Mouse (Mus musculus) kidney, embryonic 16.5 days (tissue): ENCODE measurements around the gene Ms4a18. TPM values are rescaled to one million over a fixed set of nuclear protein-coding genes. Genes with fewer than 3 reads are reported as not detected.

Source experiments
- ATAC-seq: fragments of 200-750 bp; cut with Nextera tagmentation; 2 replicates; pipeline ENCODE4 v1.8.0; 2017; ENCODE audit warnings: moderate TSS enrichment; ENCODE audit not compliant: low FRiP score, low TSS enrichment
- H3K27ac ChIP-seq: fragments of 300-500 bp; sonication (generic); 2 replicates; pipeline ENCODE4 v1.5.1; 2014; ENCODE audit warnings: low read length
- H3K27me3 ChIP-seq: fragments of 300-500 bp; sonication (generic); 2 replicates; pipeline ENCODE4 v1.6.1; 2014; ENCODE audit warnings: low read length, control low read depth, mixed read lengths; ENCODE audit not compliant: insufficient read depth
- H3K36me3 ChIP-seq: fragments of 300-500 bp; sonication (generic); 2 replicates; pipeline ENCODE4 v1.6.1; 2014; ENCODE audit warnings: low read length, control low read depth, mixed read lengths; ENCODE audit not compliant: insufficient read depth
- H3K4me1 ChIP-seq: fragments of 300-500 bp; sonication (generic); 2 replicates; pipeline ENCODE4 v1.6.1; 2014; ENCODE audit warnings: low read length, control low read depth, mixed read lengths; ENCODE audit not compliant: insufficient read depth
- H3K4me2 ChIP-seq: fragments of 300-500 bp; sonication (generic); replicated peaks from 2 replicates; pipeline ENCODE4 v1.6.1; 2014; ENCODE audit warnings: low read depth, low read length
- H3K4me3 ChIP-seq: fragments of 300-500 bp; sonication (generic); 2 replicates; pipeline ENCODE4 v1.5.1; 2014; ENCODE audit warnings: mild to moderate bottlenecking, low read length
- H3K9ac ChIP-seq: fragments of 300-500 bp; sonication (generic); replicated peaks from 2 replicates; pipeline ENCODE4 v1.6.1; 2014; ENCODE audit warnings: low read length
- H3K9me3 ChIP-seq: fragments of 300-500 bp; sonication (generic); 2 replicates; pipeline ENCODE4 v1.6.1; 2016; ENCODE audit warnings: low read length, control low read depth
- WGBS: fragments of 180-500 bp; shearing (Covaris S2); extraction: QIAGEN DNeasy Blood & Tissue Kit; methylation state at CpG from one replicate; pipeline ENCODE4 v1.1.7; 2014; 5-methylcytosine and 5-hydroxymethylcytosine counted together
- polyA plus RNA-seq: library from polyadenylated mRNA; unstranded; fragments of >200 nt; fragmentation: Nextera tagmentation; extraction: Ambion mirVana; gene quantifications from 2 replicates; pipeline ENCODE4 v1.2.1, GENCODE M21; 2015

Ms4a18 gene
- polyA plus RNA-seq, 1 experiment from 2014 or later = not detected

DNA sequence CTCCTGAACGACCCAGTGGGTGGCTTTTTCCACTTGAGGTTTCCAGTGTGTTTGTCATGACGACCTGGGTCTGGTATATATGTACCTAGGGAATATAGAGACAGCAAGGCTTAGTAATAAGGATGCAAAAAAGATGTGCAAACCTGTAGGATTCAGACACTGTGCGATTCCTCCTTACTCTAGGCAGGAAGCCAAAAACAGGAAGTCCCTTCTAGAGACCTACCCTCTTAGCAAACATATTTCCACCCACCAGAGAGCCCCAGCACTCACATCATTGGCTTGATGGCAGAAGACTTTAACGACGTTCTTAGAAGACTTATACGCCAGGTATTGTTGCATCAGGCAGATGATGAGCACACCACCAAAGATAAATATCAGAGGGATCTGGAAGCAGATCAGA, 30.2 kb upstream of the Ms4a18 start:
- Histone ChIP-seq H3K27me3 (no peaks in the 10 kb centered on the region), H3K27ac (no peak overlapping the region), H3K4me1 (no peaks in the 10 kb centered on the region), H3K4me2 (no peak overlapping the region), H3K36me3 (no peaks in the 10 kb centered on the region), H3K9ac (no peak overlapping the region), H3K9me3 (no peaks in the 10 kb centered on the region), H3K4me3 (no peak overlapping the region)
- ATAC-seq = no peak
- 71% methylated on average over 6 of the region's 6 CpGs for WGBS

DNA sequence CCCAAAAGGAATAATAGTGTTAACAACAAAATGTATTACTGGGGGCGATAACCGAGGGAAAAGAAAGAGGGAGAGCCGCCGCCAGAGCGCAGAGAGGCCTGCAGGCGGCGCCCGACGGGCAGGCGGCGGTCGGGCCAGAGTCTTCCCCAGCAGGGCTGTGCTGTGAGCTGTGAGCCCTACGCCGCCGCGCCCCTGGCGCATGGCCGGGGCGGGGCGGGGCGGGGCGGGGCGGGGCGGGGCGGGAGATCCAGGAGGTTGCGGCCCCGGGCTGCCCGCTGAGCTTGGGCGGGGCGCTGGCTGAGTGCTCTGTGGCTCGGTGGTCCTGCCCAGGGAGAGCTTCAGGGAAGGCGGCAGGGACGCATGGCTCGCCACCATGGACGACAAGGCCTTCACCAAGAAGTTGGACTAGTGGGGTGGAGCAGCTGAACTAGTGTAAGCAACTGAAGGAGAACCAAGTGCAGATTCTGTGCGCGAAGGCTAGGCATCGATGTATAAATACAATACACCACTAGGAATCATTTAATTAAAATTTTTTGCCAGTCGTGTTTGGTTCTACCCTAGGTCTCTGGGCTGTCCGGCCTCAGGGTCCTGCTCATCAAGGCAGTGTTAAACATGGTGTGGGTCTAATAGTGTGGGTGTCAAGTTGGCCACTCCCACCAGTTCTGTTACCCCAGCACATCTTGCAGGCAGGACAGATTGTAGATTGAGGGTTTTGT, 27.3 kb upstream of the Ms4a18 start:
- no peaks in the 10 kb centered on the region for H3K4me1 ChIP-seq
- peak overlapping the region; percentile 58 for H3K9ac ChIP-seq
- no peaks in the 10 kb centered on the region for H3K36me3 ChIP-seq
- no peaks in the 10 kb centered on the region for H3K9me3 ChIP-seq
- peak overlapping the region; percentile 58 for H3K4me2 ChIP-seq
- ATAC-seq = peak; percentile 100
- H3K4me3 ChIP-seq = peak overlapping the region; percentile 40
- H3K27me3 ChIP-seq = no peaks in the 10 kb centered on the region
- no peak overlapping the region for H3K27ac ChIP-seq
- 6% methylated on average over 38 of the region's 40 CpGs for whole genome bisulfite sequencing

DNA sequence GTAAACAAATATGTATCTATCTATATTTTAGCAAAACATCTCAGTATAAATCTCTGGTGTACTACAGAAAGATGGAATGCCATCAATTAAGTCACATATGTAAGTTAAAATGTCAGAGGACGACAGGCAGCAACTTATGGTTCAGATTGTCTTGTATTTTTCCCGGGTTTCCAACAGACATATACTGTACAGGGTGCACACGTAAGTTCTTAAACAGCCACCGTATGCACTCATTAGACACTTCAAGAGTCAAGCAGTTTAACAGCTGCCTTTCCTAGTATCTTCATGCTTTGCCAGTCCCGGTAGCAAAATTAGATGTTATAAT, 26.8 kb upstream of the Ms4a18 start:
- H3K4me2 ChIP-seq = peak overlapping the region; percentile 58
- peak; percentile 74 for ATAC-seq
- no peak overlapping the region for H3K27ac ChIP-seq
- H3K4me1 ChIP-seq = no peaks in the 10 kb centered on the region
- no peaks in the 10 kb centered on the region for H3K9me3 ChIP-seq
- H3K9ac ChIP-seq = peak overlapping the region; percentile 58
- H3K4me3 ChIP-seq = peak overlapping the region; percentile 40
- H3K36me3 ChIP-seq = no peaks in the 10 kb centered on the region
- H3K27me3 ChIP-seq = no peaks in the 10 kb centered on the region
- WGBS = 15% methylated on average over 5 of the region's 5 CpGs

DNA sequence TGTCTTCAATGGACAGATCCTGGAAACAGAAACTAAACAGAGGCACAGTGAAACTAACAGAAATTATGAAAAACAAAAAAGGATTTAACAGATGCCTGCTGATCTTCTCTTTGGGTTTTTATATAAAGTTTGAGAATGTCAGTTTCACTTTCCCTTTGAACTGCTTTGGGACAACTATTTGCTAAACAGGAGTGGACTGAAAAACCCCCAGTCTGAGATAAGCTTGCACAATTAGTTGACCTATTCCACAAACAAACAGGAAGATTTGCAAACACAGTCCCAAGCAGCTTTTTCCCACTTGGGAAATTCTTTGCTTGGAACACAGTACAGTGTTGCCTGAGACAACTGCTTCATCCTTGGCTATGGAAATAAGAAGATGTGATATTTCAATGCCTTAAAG, 19.7 kb upstream of the Ms4a18 start:
- Histone ChIP-seq H3K9ac (no peak overlapping the region), H3K4me2 (no peak overlapping the region), H3K27ac (no peak overlapping the region), H3K9me3 (no peaks in the 10 kb centered on the region), H3K4me1 (no peaks in the 10 kb centered on the region), H3K36me3 (no peaks in the 10 kb centered on the region), H3K27me3 (no peaks in the 10 kb centered on the region), H3K4me3 (no peak overlapping the region)
- ATAC-seq = no peak

DNA sequence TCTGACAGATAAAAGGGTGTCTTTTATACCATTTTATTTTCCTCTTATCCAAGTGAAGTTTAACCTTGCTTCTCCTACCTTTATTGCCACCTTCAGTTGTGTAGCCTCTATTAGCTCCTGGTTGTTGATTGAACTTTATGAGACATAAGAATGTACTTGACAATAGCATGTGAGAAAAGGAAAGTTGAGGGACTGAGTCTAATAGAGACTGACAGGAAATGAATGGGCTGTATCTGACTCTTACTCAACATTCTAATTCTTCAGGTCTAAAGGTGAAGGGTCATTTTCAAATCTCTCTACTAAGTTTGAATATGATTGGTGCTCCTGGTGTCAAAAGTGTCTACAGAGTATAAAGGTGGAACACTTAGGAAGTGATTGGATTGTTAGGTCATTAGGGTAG, 4.6 kb upstream of the Ms4a18 start:
- H3K4me3 ChIP-seq = no peak overlapping the region
- no peaks in the 10 kb centered on the region; the same call in 1 of the 2 replicates for H3K9me3 ChIP-seq
- no peaks in the 10 kb centered on the region for H3K27me3 ChIP-seq
- H3K4me2 ChIP-seq = no peak overlapping the region
- H3K36me3 ChIP-seq = no peaks in the 10 kb centered on the region
- ATAC-seq = no peak
- H3K9ac ChIP-seq = no peak overlapping the region
- no peak overlapping the region for H3K27ac ChIP-seq
- no peaks in the 10 kb centered on the region for H3K4me1 ChIP-seq

DNA sequence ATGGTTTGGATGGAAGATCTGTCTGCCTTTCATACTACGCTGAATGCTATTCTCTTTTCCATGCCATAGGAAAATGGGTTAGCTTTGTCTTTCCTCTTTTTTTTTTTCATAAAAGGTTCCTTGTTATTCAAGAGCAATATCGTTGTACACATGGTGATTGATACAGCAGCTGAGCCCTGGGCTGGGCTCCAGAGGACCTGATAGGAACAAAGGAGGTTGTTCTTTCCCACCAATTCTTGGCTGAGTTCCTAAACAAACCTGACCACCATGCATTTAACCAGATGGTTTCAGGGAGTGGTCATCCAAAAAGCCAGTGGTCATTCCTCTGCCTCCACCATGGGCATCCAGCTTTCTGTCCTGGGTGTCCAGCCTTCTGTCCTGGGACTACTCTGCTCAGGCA, 580 bp downstream of the Ms4a18 start:
- Histone ChIP-seq H3K4me1 (no peaks in the 10 kb centered on the region), H3K4me2 (no peak overlapping the region), H3K27me3 (no peaks in the 10 kb centered on the region), H3K4me3 (no peak overlapping the region), H3K36me3 (no peaks in the 10 kb centered on the region), H3K9me3 (no peaks in the 10 kb centered on the region), H3K27ac (no peak overlapping the region), H3K9ac (no peak overlapping the region)
- WGBS = 76% methylated on average over 2 of the region's 2 CpGs
- ATAC-seq = no peak

DNA sequence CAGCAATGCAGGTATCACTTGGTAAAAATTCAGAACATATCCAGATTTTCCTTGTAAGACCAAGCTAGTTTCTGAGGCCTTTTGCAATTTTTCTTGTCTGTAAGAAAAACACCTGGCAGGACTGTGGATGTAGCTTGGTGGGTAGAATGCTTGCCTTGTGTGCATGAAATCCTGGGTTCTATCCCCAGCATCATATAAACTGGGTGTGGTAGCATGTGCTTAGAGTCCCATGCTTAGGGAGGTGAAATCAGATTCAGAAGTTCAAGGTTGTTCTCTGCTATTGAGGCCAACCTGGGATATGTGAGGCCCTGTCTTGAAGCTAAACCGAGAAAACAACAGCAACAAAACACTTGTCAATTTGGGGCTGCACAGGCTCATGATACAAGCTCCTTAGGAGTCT, 1.8 kb downstream of the Ms4a18 start:
- Histone ChIP-seq H3K9me3 (no peaks in the 10 kb centered on the region), H3K27ac (no peak overlapping the region), H3K27me3 (no peaks in the 10 kb centered on the region), H3K36me3 (no peaks in the 10 kb centered on the region), H3K9ac (no peak overlapping the region), H3K4me3 (no peak overlapping the region), H3K4me2 (no peak overlapping the region), H3K4me1 (no peaks in the 10 kb centered on the region)
- 75% methylated on average over 1 of the region's 1 CpGs for WGBS
- no peak for ATAC-seq

DNA sequence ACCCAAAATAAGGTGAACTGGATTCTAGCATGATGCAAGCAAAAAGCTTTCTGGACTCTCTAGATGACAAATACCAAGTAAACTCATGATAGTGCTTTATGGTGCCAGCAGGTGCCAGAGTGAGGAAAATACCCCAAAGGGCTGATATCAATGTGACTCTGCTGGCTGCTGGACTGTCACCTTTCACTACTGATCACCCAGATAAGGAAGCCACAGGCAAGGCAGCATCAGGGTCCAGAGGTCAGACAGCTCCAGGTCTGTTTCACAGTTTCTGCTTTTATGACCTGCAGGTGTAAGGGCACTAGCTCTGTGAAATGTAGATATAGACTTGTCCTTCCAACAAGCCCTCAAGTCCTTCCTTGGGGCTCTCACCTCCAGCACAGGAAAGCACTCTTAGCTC, 2.4 kb downstream of the Ms4a18 start:
- no peak for ATAC-seq
- H3K9ac ChIP-seq = no peak overlapping the region
- H3K27ac ChIP-seq = no peak overlapping the region
- H3K4me1 ChIP-seq = no peaks in the 10 kb centered on the region
- no peaks in the 10 kb centered on the region for H3K36me3 ChIP-seq
- H3K27me3 ChIP-seq = no peaks in the 10 kb centered on the region
- no peak overlapping the region for H3K4me2 ChIP-seq
- no peak overlapping the region for H3K4me3 ChIP-seq
- H3K9me3 ChIP-seq = no peaks in the 10 kb centered on the region

DNA sequence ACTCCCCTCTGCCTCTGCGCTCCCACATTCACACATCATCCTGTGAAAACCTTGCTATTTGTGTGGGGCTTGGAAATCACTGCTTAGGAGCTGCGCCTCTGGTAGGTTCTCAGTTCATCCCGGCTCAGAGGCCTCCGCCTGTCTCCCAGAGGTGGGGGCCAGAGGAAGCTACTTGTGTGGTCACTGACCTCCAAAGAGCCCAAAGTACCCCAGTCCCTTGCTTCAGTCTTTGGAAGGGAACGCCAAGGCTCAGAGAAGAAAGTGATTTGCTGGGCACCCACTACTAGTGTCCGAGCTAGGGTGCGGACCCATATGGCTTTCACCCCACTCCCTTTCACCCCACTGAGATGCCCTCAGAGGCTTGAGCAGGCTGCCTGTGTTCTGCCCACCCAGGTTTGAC, 24.7 kb downstream of the Ms4a18 start, which contains the start of gene Ms4a15:
Ms4a15 (minus strand) TSS at position 101 of the 400 bp plus-strand sequence.
- H3K4me1 ChIP-seq = no peaks in the 10 kb centered on the region
- H3K27ac ChIP-seq = no peak within 1 kb of the TSS
- H3K4me2 ChIP-seq = no peak within 1 kb of the TSS
- H3K9ac ChIP-seq = no peak within 1 kb of the TSS
- no peaks in the 10 kb centered on the region for H3K9me3 ChIP-seq
- H3K36me3 ChIP-seq = no peaks in the 10 kb centered on the region
- WGBS = 88% methylated on average over 7 of the region's 7 CpGs
- no peak for ATAC-seq
- no peaks in the 10 kb centered on the region for H3K27me3 ChIP-seq
- H3K4me3 ChIP-seq = no peak within 1 kb of the TSS

DNA sequence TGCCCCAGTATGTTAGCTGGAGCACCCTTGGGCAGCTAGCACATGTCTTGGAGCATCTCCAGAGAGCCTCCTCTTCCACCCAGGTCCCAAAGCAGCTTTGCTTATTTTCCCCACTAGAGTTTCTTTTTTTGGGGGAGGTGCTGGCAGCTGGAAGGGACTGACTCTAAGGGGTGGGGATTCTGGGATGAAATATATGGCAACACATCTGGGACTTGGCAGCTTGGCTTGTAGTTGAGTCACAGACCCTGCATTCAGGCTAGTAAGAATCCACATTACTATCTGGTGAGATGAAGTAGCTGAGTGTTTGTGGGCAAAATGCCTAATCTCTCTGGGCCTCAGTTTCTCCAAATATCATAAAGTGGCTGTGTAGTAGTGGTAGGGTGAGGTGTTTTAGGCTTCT, 25.9 kb downstream of the Ms4a18 start:
- ATAC-seq = no peak
- Histone ChIP-seq H3K9me3 (no peaks in the 10 kb centered on the region), H3K27ac (no peak overlapping the region), H3K9ac (no peak overlapping the region), H3K4me1 (no peaks in the 10 kb centered on the region), H3K4me3 (no peak overlapping the region), H3K4me2 (no peak overlapping the region), H3K36me3 (no peaks in the 10 kb centered on the region), H3K27me3 (no peaks in the 10 kb centered on the region)
